Mouse (Mus musculus) neural tube, embryonic 15.5 days (tissue): ENCODE measurements around the gene Pla2g3. TPM values are rescaled to one million over a fixed set of nuclear protein-coding genes. Genes with fewer than 3 reads are reported as not detected.

Experiments
- ATAC-seq: fragments of 200-750 bp; cut with Nextera tagmentation; 2 replicates; pipeline ENCODE4 v1.8.0; 2017; ENCODE audit warnings: mild to moderate bottlenecking, moderate TSS enrichment, moderate library complexity; ENCODE audit not compliant: low FRiP score
- H3K27ac ChIP-seq: fragments of 300-500 bp; sonication (generic); replicated peaks from 2 replicates; pipeline ENCODE4 v1.5.1; 2015; ENCODE audit warnings: mild to moderate bottlenecking, inconsistent platforms
- H3K27me3 ChIP-seq: fragments of 300-500 bp; sonication (generic); replicated peaks from 2 replicates; pipeline ENCODE4 v1.6.1; 2015; ENCODE audit warnings: inconsistent platforms
- H3K36me3 ChIP-seq: fragments of 300-500 bp; sonication (generic); 2 replicates; pipeline ENCODE4 v1.6.1; 2015; ENCODE audit warnings: inconsistent platforms
- H3K4me1 ChIP-seq: fragments of 300-500 bp; sonication (generic); 2 replicates; pipeline ENCODE4 v1.6.1; 2015; ENCODE audit warnings: inconsistent platforms
- H3K4me2 ChIP-seq: fragments of 300-500 bp; sonication (generic); 2 replicates; pipeline ENCODE4 v1.6.1; 2015; ENCODE audit warnings: inconsistent platforms, mild to moderate bottlenecking, moderate library complexity
- H3K4me3 ChIP-seq: fragments of 300-500 bp; sonication (generic); replicated peaks from 2 replicates; pipeline ENCODE4 v1.5.1; 2015; ENCODE audit warnings: mild to moderate bottlenecking, inconsistent platforms
- H3K9ac ChIP-seq: fragments of 300-500 bp; sonication (generic); replicated peaks from 2 replicates; pipeline ENCODE4 v1.6.1; 2015; ENCODE audit warnings: mild to moderate bottlenecking, inconsistent platforms
- H3K9me3 ChIP-seq: fragments of 300-500 bp; sonication (generic); replicated peaks from 2 replicates; pipeline ENCODE4 v1.6.1; 2016; ENCODE audit warnings: inconsistent platforms
- WGBS: fragments of 180-500 bp; shearing (Covaris S2); methylation state at CpG from one replicate; pipeline ENCODE4 v1.1.7; 2015; ENCODE audit warnings: mixed read lengths; 5-methylcytosine and 5-hydroxymethylcytosine counted together
- polyA plus RNA-seq: library from polyadenylated mRNA; unstranded; fragments of >200 nt; fragmentation: Nextera tagmentation; extraction: Ambion mirVana; gene quantifications from 2 replicates; pipeline ENCODE4 v1.2.1, GENCODE M21; 2015

The Pla2g3 gene
- polyA plus RNA-seq, 1 experiment from 2014 or later = 2.4 TPM

GRCm38 (mm10) chr11:3523840-3524582, 35.9 kb downstream of the Pla2g3 start:
- Histone ChIP-seq H3K4me2 (no peak overlapping the region), H3K4me1 (no peaks in the 10 kb centered on the region), H3K9ac (no peak overlapping the region), H3K4me3 (no peak overlapping the region), H3K27ac (no peak overlapping the region), H3K36me3 (no peaks in the 10 kb centered on the region), H3K9me3 (no peaks in the 10 kb centered on the region), H3K27me3 (no peaks in the 10 kb centered on the region)
- no peak for ATAC-seq
- 85% methylated on average over 7 of the region's 7 CpGs for WGBS

- 89% methylated on average over 4 of the region's 4 CpGs for WGBS
- no peak for ATAC-seq
Observed at GRCm38 (mm10) chr11:3525560-3525959, 37.5 kb downstream of the Pla2g3 start.

GRCm38 (mm10) chr11:3526207-3526606, 38.1 kb downstream of the Pla2g3 start:
- H3K27ac ChIP-seq = no peak overlapping the region

More at GRCm38 (mm10) chr11:3525560-3525959, 37.5 kb downstream of the Pla2g3 start:
- Histone ChIP-seq H3K4me3 (no peak overlapping the region), H3K4me2 (no peak overlapping the region), H3K4me1 (no peaks in the 10 kb centered on the region), H3K27me3 (no peaks in the 10 kb centered on the region), H3K36me3 (no peaks in the 10 kb centered on the region), H3K9me3 (no peaks in the 10 kb centered on the region), H3K27ac (no peak overlapping the region), H3K9ac (no peak overlapping the region)

GRCm38 (mm10) chr11:3526979-3527738, 39.1 kb downstream of the Pla2g3 start:
- Histone ChIP-seq H3K4me3 (no peak overlapping the region), H3K27ac (no peak overlapping the region), H3K36me3 (no peaks in the 10 kb centered on the region), H3K9ac (no peak overlapping the region), H3K27me3 (no peaks in the 10 kb centered on the region), H3K4me2 (no peak overlapping the region), H3K9me3 (no peaks in the 10 kb centered on the region), H3K4me1 (no peaks in the 10 kb centered on the region)
- 94% methylated on average over 24 of the region's 24 CpGs for WGBS
- no peak for ATAC-seq

More at GRCm38 (mm10) chr11:3526207-3526606, 38.1 kb downstream of the Pla2g3 start:
- H3K9ac ChIP-seq = no peak overlapping the region
- H3K36me3 ChIP-seq = no peaks in the 10 kb centered on the region
- 84% methylated on average over 9 of the region's 9 CpGs for WGBS
- no peak for ATAC-seq
- no peaks in the 10 kb centered on the region for H3K27me3 ChIP-seq
- H3K4me1 ChIP-seq = no peaks in the 10 kb centered on the region
- H3K4me2 ChIP-seq = no peak overlapping the region
- no peaks in the 10 kb centered on the region for H3K9me3 ChIP-seq
- no peak overlapping the region for H3K4me3 ChIP-seq

GRCm38 (mm10) chr11:3527766-3528165, 39.7 kb downstream of the Pla2g3 start:
- H3K27me3 ChIP-seq = no peaks in the 10 kb centered on the region
- no peaks in the 10 kb centered on the region for H3K36me3 ChIP-seq
- WGBS = 90% methylated on average over 8 of the region's 8 CpGs
- H3K27ac ChIP-seq = no peak overlapping the region
- no peak overlapping the region for H3K9ac ChIP-seq
- no peak for ATAC-seq
- H3K4me2 ChIP-seq = no peak overlapping the region
- H3K4me1 ChIP-seq = no peaks in the 10 kb centered on the region
- H3K4me3 ChIP-seq = no peak overlapping the region
- H3K9me3 ChIP-seq = no peaks in the 10 kb centered on the region

- Histone ChIP-seq H3K27ac (no peak overlapping the region), H3K4me2 (no peak overlapping the region), H3K9ac (no peak overlapping the region), H3K36me3 (no peaks in the 10 kb centered on the region), H3K4me3 (no peak overlapping the region), H3K4me1 (no peaks in the 10 kb centered on the region), H3K9me3 (no peaks in the 10 kb centered on the region), H3K27me3 (no peaks in the 10 kb centered on the region)
- 90% methylated on average over 6 of the region's 6 CpGs for WGBS
- no peak for ATAC-seq
Observed at GRCm38 (mm10) chr11:3528208-3528607, 40.1 kb downstream of the Pla2g3 start.

GRCm38 (mm10) chr11:3529476-3530252, 41.6 kb downstream of the Pla2g3 start:
- Histone ChIP-seq H3K9ac (no peak overlapping the region), H3K36me3 (no peaks in the 10 kb centered on the region), H3K27me3 (no peaks in the 10 kb centered on the region), H3K4me3 (no peak overlapping the region), H3K9me3 (no peaks in the 10 kb centered on the region), H3K4me2 (no peak overlapping the region), H3K4me1 (no peaks in the 10 kb centered on the region), H3K27ac (no peak overlapping the region)
- 84% methylated on average over 20 of the region's 20 CpGs for WGBS
- ATAC-seq = no peak

- no peak for ATAC-seq
- Histone ChIP-seq H3K4me1 (peaks cover 9% of the 10 kb centered on the region), H3K9ac (no peak overlapping the region), H3K9me3 (no peaks in the 10 kb centered on the region), H3K27me3 (no peaks in the 10 kb centered on the region), H3K4me3 (no peak overlapping the region), H3K36me3 (no peaks in the 10 kb centered on the region), H3K27ac (no peak overlapping the region), H3K4me2 (no peak overlapping the region)
- WGBS = 93% methylated on average over 3 of the region's 3 CpGs
Observed at GRCm38 (mm10) chr11:3530731-3531130, 42.6 kb downstream of the Pla2g3 start.

GRCm38 (mm10) chr11:3531634-3532033, 43.5 kb downstream of the Pla2g3 start:
- ATAC-seq = no peak
- H3K9me3 ChIP-seq = no peaks in the 10 kb centered on the region
- 78% methylated on average over 6 of the region's 6 CpGs for WGBS

GRCm38 (mm10) chr11:3532101-3532931, 44.2 kb downstream of the Pla2g3 start:
- peaks cover 16% of the 10 kb centered on the region for H3K4me1 ChIP-seq
- no peak overlapping the region for H3K4me2 ChIP-seq
- H3K27me3 ChIP-seq = no peaks in the 10 kb centered on the region
- ATAC-seq = no peak
- H3K4me3 ChIP-seq = no peak overlapping the region
- H3K9me3 ChIP-seq = no peaks in the 10 kb centered on the region
- H3K36me3 ChIP-seq = no peaks in the 10 kb centered on the region
- H3K27ac ChIP-seq = no peak overlapping the region
- H3K9ac ChIP-seq = no peak overlapping the region
- WGBS = 94% methylated on average over 16 of the region's 16 CpGs

More at GRCm38 (mm10) chr11:3531634-3532033, 43.5 kb downstream of the Pla2g3 start:
- Histone ChIP-seq H3K9ac (no peak overlapping the region), H3K4me2 (no peak overlapping the region), H3K36me3 (no peaks in the 10 kb centered on the region), H3K27me3 (no peaks in the 10 kb centered on the region), H3K27ac (no peak overlapping the region), H3K4me1 (peaks cover 16% of the 10 kb centered on the region), H3K4me3 (no peak overlapping the region)

GRCm38 (mm10) chr11:3533406-3533932, 45.4 kb downstream of the Pla2g3 start:
- WGBS = 86% methylated on average over 17 of the region's 17 CpGs
- no peaks in the 10 kb centered on the region for H3K9me3 ChIP-seq
- no peak overlapping the region for H3K27ac ChIP-seq
- no peak overlapping the region for H3K4me2 ChIP-seq
- no peak overlapping the region for H3K9ac ChIP-seq
- peaks cover 17% of the 10 kb centered on the region for H3K4me1 ChIP-seq
- no peaks in the 10 kb centered on the region for H3K27me3 ChIP-seq
- no peaks in the 10 kb centered on the region for H3K36me3 ChIP-seq
- no peak for ATAC-seq
- H3K4me3 ChIP-seq = no peak overlapping the region
